Mouse (Mus musculus): ENCODE measurements around the gene Rpn2.

DNA sequence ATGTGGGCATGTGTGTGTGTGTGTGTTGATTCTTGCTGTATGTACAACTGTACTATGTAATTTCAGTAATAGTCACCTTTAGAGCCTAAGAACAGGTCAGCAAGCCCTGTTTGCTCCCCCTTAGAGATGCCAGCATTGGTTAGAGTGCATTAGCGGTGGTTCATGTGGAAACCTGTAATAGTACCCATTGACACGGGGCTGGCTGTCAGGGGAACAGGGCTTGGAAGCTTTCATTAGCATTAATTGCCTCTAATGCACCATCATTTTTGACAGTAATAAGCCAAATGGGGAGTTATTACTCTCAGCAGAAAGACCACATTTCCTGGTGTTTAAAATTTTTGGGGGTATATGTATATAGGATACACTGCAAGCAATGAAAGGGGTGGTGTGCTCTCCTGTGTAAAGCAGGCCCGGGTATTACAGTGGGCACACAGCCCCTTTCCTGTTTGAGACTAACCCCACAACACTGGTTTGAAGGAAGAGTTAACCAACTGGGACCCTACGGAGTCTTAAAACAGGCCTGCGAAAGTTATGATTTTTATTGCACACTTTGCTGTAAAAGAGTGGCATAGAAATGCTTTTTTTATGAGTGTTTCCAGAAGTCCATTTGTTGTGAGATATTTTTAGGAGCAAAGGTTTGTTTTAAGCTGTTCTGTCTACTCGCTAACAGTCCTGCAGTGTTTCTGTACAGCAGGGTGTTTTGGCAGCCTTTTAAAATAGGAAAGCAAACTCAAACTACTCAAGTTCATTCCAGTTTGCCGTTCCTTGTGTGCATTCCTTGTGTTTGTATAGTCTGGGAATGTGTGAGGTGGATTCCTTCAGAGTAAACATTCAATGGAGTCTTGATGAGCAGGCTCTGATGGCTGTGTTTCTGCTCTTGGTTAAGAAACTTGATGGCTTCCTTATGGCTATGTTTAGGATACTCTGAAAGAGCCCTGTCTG is 27.5 kb downstream of the Rpn2 start:
- TF ChIP-seq POLR2A (IDR thresholded peaks at IDR 0.05; ENCODE audit: low read depth, low read length) (no peak), CTCF (IDR thresholded peaks at IDR 0.05; ENCODE audit: extremely low read depth, insufficient read length, insufficient replicate concordance, low read depth, low read length) (no peak)
